Mouse (Mus musculus): ENCODE measurements at regions not wholly inside any gene's neighbourhood (a gene's known extent, or its start where the extent isn't known, plus 50 kb on each side); places are given as distances from the start of the nearest gene placed in this dataset.

- TF ChIP-seq CTCF (IDR thresholded peaks at IDR 0.05; ENCODE audit: borderline replicate concordance, insufficient read depth, low read length): no peak
- TF ChIP-seq POLR2A (IDR thresholded peaks at IDR 0.05; ENCODE audit: low read depth, low read length): no peak
These were observed 90.2 kb upstream of the Pcgf5 start for GRCm38 (mm10) chr19:36257748-36258538.

Data from embryonic fibroblast, embryonic 13.5 days (primary cell).